Mouse (Mus musculus) lung, postnatal 0 days (tissue): Measurements from ENCODE around the gene Cntnap2. TPM values are rescaled to one million over a fixed set of nuclear protein-coding genes. Genes with fewer than 3 reads are reported as not detected.

Experiments
- ATAC-seq: fragments of 200-750 bp; cut with Nextera tagmentation; 2 replicates; pipeline ENCODE4 v1.8.0; 2017; ENCODE audit warnings: moderate library complexity
- DNase-seq: peaks from one replicate; pipeline ENCODE4 v3.0.0-alpha.2; 2016; ENCODE audit warnings: low spot score
- H3K27ac ChIP-seq: fragments of 300-500 bp; sonication (generic); 2 replicates; pipeline ENCODE4 v1.5.1; 2014; ENCODE audit warnings: antibody characterized with exemption, mild to moderate bottlenecking, low read length, mixed read lengths
- H3K27me3 ChIP-seq: fragments of 300-500 bp; sonication (generic); replicated peaks from 2 replicates; pipeline ENCODE4 v1.6.1; 2014; ENCODE audit warnings: low read length, mixed read lengths; ENCODE audit not compliant: insufficient read depth
- H3K36me3 ChIP-seq: fragments of 300-500 bp; sonication (generic); 2 replicates; pipeline ENCODE4 v1.6.1; 2014; ENCODE audit warnings: low read length, mixed read lengths; ENCODE audit not compliant: insufficient read depth
- H3K4me1 ChIP-seq: fragments of 300-500 bp; sonication (generic); 2 replicates; pipeline ENCODE4 v1.6.1; 2014; ENCODE audit warnings: antibody characterized with exemption, low read depth, low read length, mixed read lengths; ENCODE audit not compliant: insufficient read depth
- H3K4me2 ChIP-seq: fragments of 300-500 bp; sonication (generic); replicated peaks from 2 replicates; pipeline ENCODE4 v1.6.1; 2014; ENCODE audit warnings: low read depth, mild to moderate bottlenecking, low read length, moderate library complexity, mixed read lengths
- H3K4me3 ChIP-seq: fragments of 300-500 bp; sonication (generic); 2 replicates; pipeline ENCODE4 v1.5.1; 2014; ENCODE audit warnings: low read depth, low read length
- H3K9ac ChIP-seq: fragments of 300-500 bp; sonication (generic); replicated peaks from 2 replicates; pipeline ENCODE4 v1.6.1; 2014; ENCODE audit warnings: low read depth, mild to moderate bottlenecking
- H3K9me3 ChIP-seq: fragments of 300-500 bp; sonication (generic); 2 replicates; pipeline ENCODE4 v1.6.1; 2016; ENCODE audit warnings: low read length, mixed read lengths
- CTCF ChIP-seq: IDR thresholded peaks from 2 replicates; pipeline ENCODE4 v1.5.1; 2016; ENCODE audit warnings: antibody characterized with exemption, mild to moderate bottlenecking
- EP300 ChIP-seq: IDR thresholded peaks from 2 replicates; pipeline ENCODE4 v1.6.1; 2016; ENCODE audit warnings: antibody characterized with exemption, mild to moderate bottlenecking, control low read depth
- WGBS: fragments of 180-500 bp; shearing (Covaris S2); extraction: QIAGEN DNeasy Blood & Tissue Kit; methylation state at CpG from one replicate; pipeline ENCODE4 v1.1.7; 2014; 5-methylcytosine and 5-hydroxymethylcytosine counted together
- polyA plus RNA-seq: library from polyadenylated mRNA; unstranded; fragments of >200 nt; fragmentation: Nextera tagmentation; extraction: Ambion mirVana; gene quantifications from 2 replicates; pipeline ENCODE4 v1.2.1, GENCODE M21; 2015

Cntnap2 gene
- polyA plus RNA-seq: 0.10 and 0.11 TPM in 2 replicates

- DNase-seq (peak; percentile 38), ATAC-seq (no peak)
- H3K9ac ChIP-seq: no peak within 1 kb of the TSS
- H3K4me2 ChIP-seq: no peak within 1 kb of the TSS
- no peaks in the 10 kb centered on the region for H3K36me3 ChIP-seq
- no peaks in the 10 kb centered on the region for H3K9me3 ChIP-seq
- H3K4me3 ChIP-seq: no peak within 1 kb of the TSS
- H3K27ac ChIP-seq: no peak within 1 kb of the TSS
- WGBS: 11% methylated on average over 8 of the region's 8 CpGs
- H3K4me1 ChIP-seq: no peaks in the 10 kb centered on the region
- no peaks in the 10 kb centered on the region for H3K27me3 ChIP-seq
- no peak for TF ChIP-seq EP300
- no peak for TF ChIP-seq CTCF
These were observed at the start of gene Cntnap2 for GRCm38 (mm10) chr6:45059091-45059490. TSS of gene Cntnap2 (plus strand) at chr6:45059357.

GRCm38 (mm10) chr6:45026011-45026682 is 33.0 kb upstream of the Cntnap2 start:
- TF ChIP-seq EP300: no peak
- peak; percentile 83 for TF ChIP-seq CTCF
- Histone ChIP-seq H3K4me3 (no peak overlapping the region), H3K36me3 (no peaks in the 10 kb centered on the region), H3K9me3 (no peaks in the 10 kb centered on the region), H3K27ac (no peak overlapping the region), H3K27me3 (no peaks in the 10 kb centered on the region), H3K4me2 (no peak overlapping the region), H3K9ac (no peak overlapping the region), H3K4me1 (no peaks in the 10 kb centered on the region)
- DNase-seq: peak; percentile 44
- 18% methylated on average over 9 of the region's 9 CpGs for WGBS
- no peak for ATAC-seq

- ATAC-seq (no peak), DNase-seq (no peak)
- H3K4me3 ChIP-seq: no peak overlapping the region
- no peaks in the 10 kb centered on the region for H3K4me1 ChIP-seq
- WGBS: 69% methylated on average over 1 of the region's 1 CpGs
- no peak overlapping the region for H3K4me2 ChIP-seq
- H3K27me3 ChIP-seq: no peaks in the 10 kb centered on the region
- H3K27ac ChIP-seq: no peak overlapping the region
- H3K36me3 ChIP-seq: no peaks in the 10 kb centered on the region
- no peak overlapping the region for H3K9ac ChIP-seq
- H3K9me3 ChIP-seq: no peaks in the 10 kb centered on the region
- no peak for TF ChIP-seq CTCF
- no peak for TF ChIP-seq EP300
These were observed 19.7 kb upstream of the Cntnap2 start for GRCm38 (mm10) chr6:45039454-45039853.

DNA sequence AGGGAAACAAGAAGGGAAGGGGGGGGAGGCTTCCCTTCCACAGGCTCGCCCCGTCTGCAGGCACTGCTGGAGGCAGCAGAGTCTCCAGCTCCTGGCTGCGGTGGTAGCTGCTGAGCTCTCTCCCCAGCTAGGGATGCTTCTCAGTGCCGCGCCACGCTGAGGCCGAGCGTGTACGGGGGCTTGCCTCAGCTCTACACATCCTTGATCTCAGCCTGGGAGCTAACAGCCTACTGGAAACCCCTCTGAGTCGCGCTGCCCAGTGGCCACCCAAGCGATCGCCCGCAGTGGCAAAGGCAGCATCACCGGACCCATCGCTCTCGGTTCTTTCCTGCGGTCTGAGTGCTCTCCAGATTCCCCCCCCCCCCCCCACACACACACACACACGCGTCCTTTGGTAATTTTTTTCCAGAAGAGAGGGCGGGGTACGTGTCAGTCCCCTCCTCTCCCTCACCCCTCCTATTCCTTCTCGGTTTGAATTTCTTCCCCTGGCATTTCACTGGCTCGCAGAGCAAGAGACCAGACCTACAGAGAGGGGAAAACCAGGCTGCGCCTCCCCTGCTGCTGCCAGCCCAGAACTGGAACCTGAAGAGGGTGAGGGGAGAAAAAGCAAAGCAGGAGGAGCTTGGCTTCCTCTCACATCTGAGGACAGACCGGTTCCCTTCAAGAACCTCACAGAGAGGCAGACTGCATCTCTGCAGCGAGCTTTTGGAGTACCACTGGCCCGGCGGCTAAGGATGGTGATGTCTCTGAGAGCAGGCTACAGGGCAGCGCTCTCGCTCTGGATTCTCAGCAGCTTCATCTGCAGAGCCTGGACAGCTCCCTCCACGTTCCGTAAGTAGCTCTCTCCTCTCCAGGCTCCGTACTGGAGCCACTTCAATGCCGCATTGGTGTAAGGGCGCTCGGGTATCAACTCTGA is 657 bp downstream of the Cntnap2 start:
- Histone ChIP-seq H3K27me3 (no peaks in the 10 kb centered on the region), H3K9ac (no peak overlapping the region), H3K4me3 (no peak overlapping the region), H3K36me3 (no peaks in the 10 kb centered on the region), H3K27ac (no peak overlapping the region), H3K9me3 (no peaks in the 10 kb centered on the region), H3K4me1 (no peaks in the 10 kb centered on the region), H3K4me2 (no peak overlapping the region)
- WGBS: 6% methylated on average over 29 of the region's 37 CpGs
- TF ChIP-seq CTCF: no peak
- TF ChIP-seq EP300: no peak
- DNase-seq (no peak), ATAC-seq (no peak)

GRCm38 (mm10) chr6:45062214-45062997 is 3.2 kb downstream of the Cntnap2 start:
- H3K27ac ChIP-seq: no peak overlapping the region
- TF ChIP-seq CTCF (no peak), EP300 (no peak)
- ATAC-seq: no peak
- H3K4me3 ChIP-seq: no peak overlapping the region
- no peaks in the 10 kb centered on the region for H3K36me3 ChIP-seq
- H3K9ac ChIP-seq: no peak overlapping the region
- H3K27me3 ChIP-seq: no peaks in the 10 kb centered on the region
- H3K4me2 ChIP-seq: no peak overlapping the region
- WGBS: 66% methylated on average over 5 of the region's 5 CpGs
- no peak for DNase-seq
- no peaks in the 10 kb centered on the region for H3K4me1 ChIP-seq
- no peaks in the 10 kb centered on the region for H3K9me3 ChIP-seq

DNA sequence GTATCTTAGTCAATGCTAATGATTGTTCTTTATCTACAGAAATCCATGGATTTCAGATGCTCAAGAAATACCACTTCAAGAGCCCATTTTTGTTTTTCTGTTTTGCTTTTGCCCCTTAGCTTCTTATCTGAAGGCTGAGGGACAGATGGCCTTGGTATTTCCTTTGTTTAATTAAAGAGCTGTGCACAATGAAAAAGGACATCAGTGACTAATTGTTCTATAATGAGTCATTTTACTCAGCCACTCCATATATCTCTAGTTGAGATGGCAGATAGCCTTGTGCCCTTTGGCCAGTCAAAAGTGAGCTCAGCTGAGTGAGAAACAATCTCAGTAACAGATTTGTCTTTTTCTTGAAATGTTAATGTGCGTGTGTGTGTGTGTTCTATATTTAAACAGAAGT is 29.1 kb downstream of the Cntnap2 start:
- ATAC-seq (peak; percentile 74), DNase-seq (peak; percentile 45)
- Histone ChIP-seq H3K36me3 (no peaks in the 10 kb centered on the region), H3K9me3 (no peaks in the 10 kb centered on the region), H3K4me2 (no peak overlapping the region), H3K9ac (no peak overlapping the region), H3K4me3 (no peak overlapping the region), H3K27me3 (no peaks in the 10 kb centered on the region), H3K27ac (no peak overlapping the region), H3K4me1 (no peaks in the 10 kb centered on the region)
- WGBS: 16% methylated on average over 1 of the region's 1 CpGs
- TF ChIP-seq CTCF (no peak), EP300 (peak; percentile 95)
